Mouse (Mus musculus) right cerebral cortex, postnatal 14 days (tissue): ENCODE data around the gene Bahcc1.

Experiments
- DNase-seq: peaks from one replicate; pipeline ENCODE4 v3.0.0; 2022

The Bahcc1 gene

DNA sequence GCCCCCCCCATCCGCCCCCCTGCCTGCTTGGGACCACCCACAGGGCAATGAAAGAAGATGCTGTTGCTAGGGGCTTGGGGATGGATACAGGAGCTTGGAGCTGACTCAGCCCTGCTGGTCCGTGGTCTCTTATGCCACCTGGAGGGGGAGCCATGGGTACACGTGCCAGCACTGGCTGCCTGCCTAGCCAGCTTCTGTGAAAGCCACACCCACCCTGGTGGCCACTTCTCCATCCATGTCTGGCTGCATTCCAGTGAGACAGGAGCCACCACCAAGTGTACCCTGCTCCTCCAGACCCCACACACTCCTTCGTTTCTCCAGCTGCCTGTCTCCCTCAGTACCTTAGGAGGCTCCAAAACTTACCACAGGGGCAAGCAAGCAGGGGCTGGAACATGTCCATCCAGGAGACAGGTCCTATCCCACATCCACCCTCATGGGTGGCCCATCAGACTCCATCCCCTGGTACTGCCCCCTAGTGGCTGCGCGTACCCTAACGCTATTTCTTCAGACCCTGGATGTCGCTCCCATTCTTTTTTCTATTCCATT lies 29.7 kb downstream of the Bahcc1 start:
- peak; percentile 78 for DNase-seq

DNA sequence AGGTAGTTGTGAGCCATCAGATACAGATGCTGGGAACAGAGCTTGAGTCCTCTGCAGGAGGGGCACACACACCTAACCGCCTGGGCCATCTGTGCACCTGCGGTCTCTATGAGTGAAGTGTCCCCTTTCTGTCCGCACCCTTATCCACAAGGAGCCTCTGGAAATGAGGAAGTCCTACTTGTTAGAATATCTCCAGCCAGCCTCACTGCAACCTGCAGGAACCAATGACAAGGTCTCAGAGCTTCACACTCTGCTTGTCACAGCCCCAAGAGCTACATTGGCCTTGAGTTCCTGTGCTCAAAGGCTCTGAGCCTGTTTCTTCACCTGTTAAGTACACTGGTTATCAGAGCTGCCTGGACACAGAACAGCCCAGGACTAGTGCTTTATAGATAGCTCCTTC lies 30.4 kb downstream of the Bahcc1 start:
- no peak for DNase-seq

DNA sequence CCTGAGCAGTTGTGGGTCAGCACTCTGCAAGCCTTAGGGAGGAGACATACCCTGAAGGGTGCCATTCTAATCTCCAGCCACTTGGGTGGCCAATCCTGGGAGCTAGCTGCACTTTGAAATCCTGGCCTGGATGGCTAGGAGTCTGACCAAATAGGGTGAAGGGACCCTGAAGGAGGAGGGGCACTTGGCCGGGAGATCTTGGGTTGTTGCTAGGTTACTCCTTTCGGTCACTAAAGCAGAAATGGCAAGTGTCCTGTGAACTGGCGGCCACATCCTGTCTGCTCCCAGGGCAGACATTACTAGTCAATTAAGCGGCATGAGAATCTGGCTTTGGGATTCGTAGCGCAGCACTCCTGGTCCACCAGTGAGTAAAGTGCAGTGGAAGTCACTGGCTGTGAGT lies 31.3 kb downstream of the Bahcc1 start:
- no peak for DNase-seq

DNA sequence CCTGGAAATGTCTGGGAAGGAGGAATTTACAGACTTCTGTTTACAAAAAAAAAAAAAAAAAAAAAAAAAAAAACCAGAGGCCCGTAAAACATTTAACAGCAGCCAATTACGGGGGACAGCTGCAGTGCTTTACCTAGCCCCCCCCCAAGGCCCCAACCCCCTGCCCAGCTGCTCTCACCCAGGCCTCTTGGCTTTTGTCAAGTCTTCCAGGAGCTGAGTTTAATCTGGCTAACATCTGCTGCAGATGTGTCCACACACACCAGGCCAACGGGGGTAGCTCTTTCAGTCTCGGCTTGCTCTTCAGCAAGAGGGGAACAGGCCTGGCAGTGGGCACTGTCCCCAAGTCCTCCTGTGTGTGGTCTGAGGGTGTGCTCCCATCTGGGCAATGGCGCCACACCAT lies 32.7 kb downstream of the Bahcc1 start:
- DNase-seq: no peak

DNA sequence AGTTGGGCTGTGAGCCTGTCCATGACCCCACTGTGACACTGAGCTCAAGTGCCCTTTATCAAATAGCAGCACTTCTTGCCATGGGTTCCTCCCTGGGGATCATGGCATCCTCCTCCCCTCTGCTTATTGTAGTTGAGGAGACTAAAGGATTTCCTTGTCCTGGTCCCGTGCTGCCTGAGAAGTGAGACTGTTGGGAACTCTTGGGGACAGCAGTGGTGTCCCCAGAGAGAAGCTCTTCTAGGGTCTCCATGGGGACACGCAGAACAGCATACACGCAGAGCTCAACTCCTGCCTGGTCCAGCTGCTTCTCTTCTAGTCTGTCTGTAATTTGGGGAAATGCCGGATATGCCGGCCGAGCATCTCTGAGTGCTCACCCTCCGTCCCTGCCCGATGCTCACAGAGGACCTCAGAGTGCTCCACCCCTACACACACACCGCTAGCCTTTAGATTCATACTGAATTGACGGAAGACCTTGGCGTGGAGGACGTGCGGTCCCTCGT lies 33.6 kb downstream of the Bahcc1 start:
- DNase-seq: no peak

DNA sequence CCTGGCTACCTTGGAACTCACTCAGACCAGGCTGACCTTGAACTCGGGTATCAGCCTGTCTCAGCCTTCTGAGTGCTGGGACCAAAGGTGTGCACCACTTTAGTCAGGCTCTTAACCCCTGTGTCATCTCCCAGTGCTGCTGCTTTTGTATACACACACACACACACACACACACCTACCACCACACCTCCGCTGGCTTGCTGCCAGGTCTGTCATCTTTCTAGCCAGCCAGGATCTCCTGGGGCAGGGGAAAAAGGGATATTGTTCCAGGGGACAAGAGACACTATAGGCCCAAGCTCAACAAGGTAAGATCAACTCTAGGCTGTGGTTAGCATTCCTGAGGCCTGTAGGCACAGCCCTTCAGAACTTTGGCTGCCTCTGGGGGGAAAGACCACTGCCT lies 34.5 kb downstream of the Bahcc1 start:
- DNase-seq: no peak

DNA sequence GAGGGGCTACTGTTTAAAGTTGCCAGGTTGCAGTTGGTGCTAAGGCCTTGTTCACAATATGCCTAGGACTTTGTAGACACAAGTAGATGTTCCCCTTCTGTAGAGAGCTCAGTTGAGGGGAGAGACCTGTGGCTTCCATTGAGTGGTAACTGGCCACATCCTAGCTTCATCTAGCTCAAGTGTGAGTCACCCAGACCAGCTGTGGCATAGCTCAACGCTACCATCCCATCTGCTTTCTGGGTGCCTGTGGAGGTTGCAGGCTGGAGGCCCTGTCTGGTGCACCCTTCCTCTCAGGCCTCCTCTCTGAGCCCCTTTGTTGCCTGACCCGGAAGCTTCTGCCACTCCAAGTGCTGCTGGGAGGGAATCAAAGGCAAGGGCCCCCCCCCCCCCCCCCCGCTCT lies 34.9 kb downstream of the Bahcc1 start:
- no peak for DNase-seq

DNA sequence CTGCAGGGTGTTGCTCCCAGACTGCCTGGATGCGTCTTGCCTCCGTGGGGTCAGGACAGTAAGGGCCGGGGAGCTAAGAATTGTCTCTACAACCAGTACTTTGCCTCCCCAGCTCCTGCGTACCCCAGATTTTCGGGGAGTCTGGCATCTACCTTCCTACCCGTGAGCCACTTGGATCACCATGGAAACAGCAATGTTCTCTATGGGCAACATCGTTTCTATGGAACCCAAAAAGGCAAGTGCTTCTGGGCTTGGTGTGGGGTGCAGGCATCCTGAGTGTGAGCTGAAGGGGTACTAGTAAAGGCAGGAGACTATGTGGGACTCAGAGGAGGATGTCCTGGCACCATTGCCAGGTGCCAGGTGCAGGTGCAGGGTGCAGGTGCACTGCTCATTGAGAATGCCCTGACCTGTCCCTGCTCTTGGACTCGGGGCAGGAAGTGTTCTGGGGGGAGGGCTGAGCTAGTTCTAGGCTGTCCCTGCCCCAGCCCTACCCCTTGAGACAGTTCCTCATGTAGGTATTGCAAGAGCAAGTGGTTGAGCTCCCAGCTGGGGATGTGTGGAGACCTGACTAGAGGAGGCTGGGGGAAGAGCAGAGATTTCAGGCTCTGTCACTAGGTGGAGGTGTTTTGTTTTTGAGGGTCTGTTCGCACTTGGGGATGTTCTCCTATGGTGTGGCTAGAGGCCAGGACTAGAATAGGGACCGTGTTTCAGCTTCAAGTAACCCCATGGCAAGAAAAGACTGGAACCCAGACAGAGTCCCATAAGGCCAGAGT lies 35.6 kb downstream of the Bahcc1 start:
- DNase-seq: no peak

DNA sequence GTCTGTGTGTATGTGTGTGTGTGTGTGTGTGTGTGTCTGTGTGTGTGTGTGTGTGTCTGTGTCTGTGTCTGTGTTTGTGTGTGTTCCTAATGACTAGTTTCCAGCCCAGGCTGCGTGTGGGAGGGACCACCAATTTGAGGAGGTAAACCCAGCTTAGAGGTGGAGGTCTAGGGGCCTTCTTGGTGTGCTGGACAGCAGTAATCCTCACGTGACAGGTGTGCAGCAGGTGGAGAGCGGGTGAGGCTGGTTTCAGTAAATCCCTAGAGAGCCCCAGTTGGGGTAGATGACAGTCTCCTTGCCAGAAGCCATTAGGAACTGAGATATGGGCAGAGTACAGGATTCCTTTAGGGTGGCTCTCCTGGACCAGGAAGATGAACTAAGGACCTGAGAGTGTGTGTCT lies 36.3 kb downstream of the Bahcc1 start:
- no peak for DNase-seq

DNA sequence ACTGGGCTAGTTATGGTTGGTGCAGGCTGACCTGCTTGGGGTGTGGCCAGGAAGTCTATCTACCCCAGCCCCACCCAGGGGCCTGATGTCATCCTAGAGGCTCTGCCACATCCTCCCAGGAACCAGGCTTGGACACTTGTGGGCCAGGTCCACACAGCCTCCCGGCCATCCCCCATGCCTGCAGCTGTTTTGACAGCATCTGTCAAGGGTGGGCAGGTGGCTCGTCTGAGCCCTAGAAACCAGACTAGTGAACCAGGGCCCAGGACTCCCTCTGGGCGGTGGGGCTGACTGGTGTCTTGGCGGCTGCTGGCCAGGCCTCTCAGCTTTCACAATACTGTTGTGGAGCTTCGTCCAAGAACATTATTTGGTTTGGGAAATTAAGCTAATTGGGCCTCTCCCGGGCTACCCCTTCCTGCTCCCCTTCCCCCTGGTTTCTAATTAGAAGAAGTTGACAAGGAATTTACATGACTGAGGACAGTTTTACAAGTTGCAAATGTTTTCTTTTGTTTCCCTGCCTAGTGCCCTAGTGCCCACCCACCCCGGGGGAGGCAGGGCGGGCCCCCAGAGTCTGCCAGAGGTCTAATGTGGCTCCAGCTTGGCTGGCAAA lies 36.9 kb downstream of the Bahcc1 start:
- DNase-seq: no peak

DNA sequence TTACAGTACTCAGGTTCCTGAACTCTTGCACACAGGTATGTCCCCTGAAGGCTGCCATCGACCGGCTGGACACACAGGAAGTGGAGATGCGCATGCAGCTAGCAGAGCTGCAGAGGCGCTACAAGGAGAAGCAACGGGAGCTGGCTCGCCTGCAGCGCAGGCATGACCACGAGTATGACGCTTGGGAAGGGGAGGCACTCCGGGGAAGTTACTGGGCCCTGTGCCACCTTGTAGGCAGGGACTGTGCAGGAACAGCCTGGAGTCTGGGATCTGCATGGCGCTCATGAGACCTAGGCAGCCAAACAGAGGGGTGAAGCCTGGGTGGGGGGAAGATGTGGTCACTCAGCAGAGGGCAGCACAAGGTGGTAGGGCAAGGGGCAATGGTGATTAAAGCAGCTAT lies 46.6 kb downstream of the Bahcc1 start:
- DNase-seq: peak; percentile 63

DNA sequence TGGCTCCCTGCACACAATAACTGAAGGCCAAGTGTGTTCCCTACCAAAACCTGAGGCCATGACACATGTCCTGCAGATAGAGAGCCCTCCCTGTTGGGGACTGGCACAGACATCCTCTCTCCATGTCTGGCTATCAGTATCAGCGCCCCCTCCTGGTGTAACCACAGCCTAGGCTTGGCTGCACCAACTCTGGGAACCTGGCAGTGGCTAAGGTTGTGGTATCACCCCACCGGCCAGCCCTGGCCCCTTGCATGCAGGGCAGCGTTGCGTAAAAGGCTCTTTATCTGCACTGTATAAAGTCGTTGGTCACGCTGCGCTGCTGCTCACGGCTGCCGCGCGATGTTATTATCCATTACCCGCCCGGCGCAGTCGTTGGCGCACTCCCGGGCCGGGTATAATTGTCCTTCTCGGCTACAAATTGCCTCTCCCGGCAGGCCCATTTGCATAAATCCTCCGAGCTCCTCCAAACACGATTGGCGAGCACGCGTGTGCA lies 47.6 kb downstream of the Bahcc1 start:
- peak; percentile 58 for DNase-seq

DNA sequence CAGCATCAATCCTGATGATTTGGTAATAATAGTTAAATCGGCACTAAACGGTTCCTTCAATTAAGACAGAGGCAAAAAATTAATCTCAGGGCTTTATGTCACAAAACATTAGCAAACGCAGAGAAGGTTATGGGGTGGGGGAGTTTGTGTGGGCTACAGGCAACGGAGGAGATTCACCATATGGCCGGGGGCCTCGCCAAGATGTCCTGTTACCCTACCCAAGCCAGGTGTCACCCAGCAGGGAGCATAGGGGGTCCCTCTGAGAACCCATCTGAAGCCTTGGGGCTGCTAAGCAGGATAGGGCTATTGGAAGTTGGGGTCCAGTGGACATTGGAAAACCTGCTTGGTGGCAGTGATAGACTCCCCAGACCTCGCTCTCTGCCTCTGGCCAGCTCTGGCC lies 48.0 kb downstream of the Bahcc1 start:
- no peak for DNase-seq

DNA sequence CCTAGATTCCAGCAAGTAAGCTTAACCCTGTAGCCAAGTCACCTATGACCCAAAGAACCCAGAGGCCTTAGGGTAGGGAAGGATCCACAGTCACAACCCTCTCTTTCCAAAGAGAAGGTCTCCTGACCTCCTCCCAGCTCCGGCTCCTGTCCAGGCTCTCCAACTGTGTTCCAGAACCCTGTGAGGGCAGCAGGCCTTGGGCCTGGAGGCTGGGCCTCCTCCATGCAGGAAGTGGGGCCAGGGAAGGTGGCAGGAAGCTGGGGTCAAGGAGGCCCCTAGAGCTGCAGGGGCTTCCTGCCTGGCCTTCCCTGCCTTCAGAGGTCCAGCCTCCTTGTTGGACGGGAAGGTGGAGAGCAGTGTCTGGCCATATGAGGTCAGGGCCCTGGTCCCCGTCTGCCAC lies 48.5 kb downstream of the Bahcc1 start:
- no peak for DNase-seq

DNA sequence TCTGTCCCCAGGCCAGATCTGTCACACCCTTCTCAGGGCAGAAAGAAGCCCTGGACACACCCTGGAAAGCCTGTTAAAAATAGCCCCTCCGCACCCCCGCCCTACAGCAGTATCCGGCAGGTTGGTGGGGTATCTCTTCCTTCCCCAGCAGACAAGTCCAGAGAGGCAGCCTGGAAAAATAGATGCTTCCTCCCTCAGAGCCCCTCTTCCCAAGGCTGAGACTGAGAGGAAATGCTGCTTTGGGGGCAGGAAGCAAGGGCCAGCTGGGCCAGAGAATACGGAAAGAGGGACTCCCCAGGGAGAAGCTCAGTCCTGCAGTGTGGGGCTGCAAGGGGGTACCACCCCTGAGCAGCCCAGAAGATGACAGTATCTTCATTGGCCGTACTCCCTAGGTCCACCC lies 50.8 kb downstream of the Bahcc1 start:
- DNase-seq: no peak

DNA sequence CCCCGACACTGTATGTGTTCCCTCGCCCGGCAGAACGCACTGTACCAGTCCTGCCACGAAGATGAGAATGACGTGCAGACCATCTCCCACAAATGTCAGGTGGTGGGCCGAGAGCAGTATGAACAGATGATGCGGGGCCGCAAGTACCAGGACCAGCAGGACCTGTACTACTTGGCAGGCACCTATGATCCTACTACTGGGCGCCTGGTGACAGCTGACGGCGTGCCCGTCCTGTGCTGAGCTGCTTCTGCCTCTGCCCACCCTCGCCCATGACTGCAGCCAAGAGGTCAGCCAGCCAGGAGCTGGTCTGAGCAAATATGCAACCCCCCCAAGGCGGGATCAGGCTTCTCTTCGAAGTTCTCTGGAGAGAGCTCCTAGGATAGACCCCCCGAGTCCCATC lies 56.9 kb downstream of the Bahcc1 start:
- no peak for DNase-seq

DNA sequence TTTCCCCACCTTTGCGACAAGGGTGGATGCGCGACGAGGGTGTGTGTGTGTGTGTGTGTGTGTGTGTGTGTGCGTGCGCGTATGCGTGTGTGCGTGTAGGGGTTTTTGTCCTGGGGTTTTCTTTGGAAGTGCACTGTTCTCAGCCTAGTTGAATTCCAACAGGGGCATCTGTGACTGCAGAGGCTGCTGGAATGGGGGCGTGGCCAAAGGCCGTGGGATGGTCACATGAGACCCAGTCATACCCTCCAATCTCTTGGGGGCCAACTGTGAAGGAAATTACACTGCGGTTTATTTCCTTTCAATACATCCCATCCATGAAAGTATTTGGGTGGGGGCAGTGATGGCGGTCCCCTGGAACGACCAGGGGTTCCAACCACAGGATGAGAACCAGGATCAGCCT lies 57.5 kb downstream of the Bahcc1 start:
- no peak for DNase-seq

DNA sequence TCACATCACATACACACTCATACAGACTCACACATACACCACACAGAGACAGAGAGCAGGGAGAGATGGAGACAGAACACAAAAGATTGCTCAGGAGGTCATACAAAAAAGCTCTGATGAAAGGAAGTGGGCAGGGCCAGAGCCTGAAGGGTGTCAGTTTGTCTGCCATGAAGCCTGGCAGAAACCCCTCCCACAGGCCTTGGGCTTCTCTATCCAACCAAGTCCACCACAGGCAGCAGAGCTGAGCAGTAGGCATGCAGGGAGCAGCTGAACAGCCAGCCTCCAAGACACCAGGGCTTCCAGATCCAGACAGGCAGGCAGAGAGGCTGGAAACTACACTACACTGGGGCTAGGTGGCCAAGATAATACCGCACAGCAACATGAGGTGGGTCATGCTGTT lies 61.0 kb downstream of the Bahcc1 start:
- DNase-seq: no peak

DNA sequence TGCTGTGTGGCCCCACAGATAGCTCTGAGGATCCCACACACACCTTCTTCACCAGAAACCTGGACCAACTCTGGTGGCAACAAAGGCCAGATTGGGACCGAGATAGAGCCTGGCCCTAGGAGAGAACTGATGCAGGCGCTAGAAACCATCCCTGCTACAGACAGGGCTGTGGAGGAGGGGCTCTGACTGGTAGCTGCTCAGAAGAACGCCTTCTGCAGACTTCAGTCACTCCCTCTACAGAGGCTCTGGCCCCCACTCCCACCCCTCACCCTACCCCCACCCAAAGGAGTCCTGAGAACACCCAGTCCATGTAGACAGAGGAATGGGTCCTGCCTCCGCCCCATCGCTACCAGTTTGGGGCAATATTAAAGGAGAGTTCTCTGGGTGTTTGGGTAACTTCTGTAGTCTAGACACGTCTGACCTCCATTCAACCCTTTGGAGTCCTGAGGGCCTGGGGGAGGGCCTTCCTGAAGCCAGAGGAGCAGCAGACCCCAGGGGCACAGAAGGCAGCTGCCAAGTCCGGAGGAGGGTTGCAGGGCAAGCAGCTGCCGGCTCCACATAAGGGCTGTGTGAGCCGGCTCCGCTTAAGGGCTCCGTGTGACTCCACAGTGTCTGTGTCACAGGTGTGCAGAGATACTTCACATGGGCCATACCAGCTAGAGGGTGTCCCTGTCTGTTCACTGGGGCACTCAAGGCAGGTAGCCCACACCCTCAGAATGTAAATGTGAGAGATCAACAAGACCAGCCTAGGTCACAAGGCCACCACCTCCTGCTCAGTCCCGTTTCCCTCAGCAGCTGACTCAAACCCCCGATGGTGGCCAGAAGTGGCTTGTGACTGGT lies 63.8 kb downstream of the Bahcc1 start:
- no peak for DNase-seq

DNA sequence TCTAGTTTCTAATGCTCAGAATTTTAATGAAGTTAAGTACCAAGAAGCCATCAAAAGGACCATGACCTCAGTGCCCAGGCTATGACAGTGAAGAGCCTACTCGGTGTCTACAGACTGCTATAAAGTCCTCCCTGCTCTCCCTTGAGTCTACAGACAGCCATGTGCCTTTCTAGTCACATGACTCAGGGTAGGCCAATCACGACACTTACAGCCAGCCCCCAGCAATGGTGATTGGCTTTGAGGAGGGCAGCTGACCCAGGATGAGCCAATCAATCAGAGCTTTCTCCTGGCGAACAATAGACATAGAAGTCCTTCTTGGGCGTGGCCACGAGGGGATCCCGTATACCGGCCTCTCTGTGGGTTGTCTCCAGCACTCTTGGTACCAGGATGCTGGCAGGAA lies 65.0 kb downstream of the Bahcc1 start:
- DNase-seq: no peak

DNA sequence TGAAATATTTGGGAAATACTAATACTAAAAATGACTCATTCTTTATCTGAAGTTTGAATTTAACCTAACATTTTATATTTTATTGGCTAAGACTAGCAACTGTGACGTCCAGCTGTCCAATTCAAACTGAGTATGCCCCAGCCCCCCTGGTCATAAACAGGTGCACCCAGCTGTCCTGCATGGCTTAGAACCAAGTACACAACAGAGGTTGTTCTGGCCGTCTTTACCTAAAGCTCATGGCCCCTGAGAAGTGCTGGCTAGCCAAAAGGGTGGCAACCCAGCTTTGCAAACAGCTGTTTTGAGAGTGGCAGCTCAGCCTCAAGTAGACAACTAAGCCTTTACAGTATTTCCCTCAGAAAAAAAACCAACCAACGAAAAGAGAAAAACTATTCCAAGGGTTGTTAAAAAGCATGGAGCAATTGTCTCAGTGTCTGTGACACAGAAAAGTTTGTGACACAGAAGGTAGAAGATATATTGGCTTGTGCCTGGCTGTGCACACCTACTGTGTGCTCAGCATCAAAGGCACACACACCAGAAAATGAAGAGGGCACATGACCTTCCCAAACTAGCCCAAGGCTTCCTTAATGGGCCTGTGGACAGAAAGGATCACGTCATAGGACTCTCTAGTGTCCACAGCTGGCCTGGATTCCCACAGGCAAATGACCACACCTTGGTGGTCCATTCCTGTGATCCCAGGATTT lies 65.8 kb downstream of the Bahcc1 start:
- no peak for DNase-seq

DNA sequence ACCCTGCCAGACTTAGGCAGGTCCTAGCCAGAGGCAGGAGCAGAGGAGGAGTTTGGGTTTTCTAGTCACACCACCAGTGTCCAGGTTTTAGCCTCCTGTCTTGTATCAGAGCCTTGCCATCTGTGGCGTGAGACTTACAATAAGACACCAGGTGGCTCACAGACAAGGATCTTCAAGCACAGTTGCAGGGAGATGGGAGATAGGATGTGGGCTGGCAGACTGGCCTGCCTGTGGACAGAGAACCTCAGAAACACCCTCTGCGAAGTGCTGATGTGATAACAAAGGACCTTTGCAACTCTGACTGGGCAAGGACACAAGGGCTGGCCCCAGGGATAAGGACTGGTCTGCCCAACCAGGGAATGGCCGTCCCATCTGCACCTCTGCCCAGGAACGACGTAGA lies 66.7 kb downstream of the Bahcc1 start:
- DNase-seq: no peak

DNA sequence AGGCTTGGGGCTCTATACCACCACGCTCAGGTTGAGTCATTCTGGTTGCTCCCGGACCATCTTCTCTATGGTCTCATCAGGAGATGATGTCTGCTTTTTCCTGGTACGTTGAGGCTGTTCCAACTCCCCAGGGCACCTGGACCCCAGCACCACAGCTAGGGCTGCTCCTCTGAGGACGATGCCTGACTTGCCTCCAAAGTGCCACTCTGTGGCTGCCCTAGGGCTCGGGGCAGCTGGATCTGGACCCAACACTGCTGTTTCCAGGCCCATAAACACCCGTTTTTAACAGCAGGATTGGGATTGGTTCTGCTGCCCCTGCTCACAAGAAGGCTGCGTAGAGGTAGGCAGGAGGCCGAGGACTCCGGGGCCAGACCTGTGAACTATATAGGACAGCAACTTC lies 70.4 kb downstream of the Bahcc1 start:
- DNase-seq: no peak
